Mouse (Mus musculus) embryonic facial prominence, embryonic 11.5 days (tissue): ENCODE results near the gene Dnajb8. TPM values are rescaled to one million over a fixed set of nuclear protein-coding genes. Genes with fewer than 3 reads are reported as not detected.

Experiments used
- ATAC-seq: fragments of 200-750 bp; cut with Nextera tagmentation; replicated peaks from 2 replicates; pipeline ENCODE4 v1.8.0; 2017; ENCODE audit warnings: low read depth; ENCODE audit not compliant: insufficient number of reproducible peaks, low FRiP score, low TSS enrichment
- DNase-seq: peaks from one replicate; pipeline ENCODE4 v3.0.0-alpha.2; 2015; ENCODE audit warnings: low spot score
- H3K27ac ChIP-seq: fragments of 300-500 bp; sonication (generic); replicated peaks from 2 replicates; pipeline ENCODE4 v1.5.1; 2014; ENCODE audit warnings: mild to moderate bottlenecking, low read depth, low read length, control low read depth
- H3K27me3 ChIP-seq: fragments of 300-500 bp; sonication (generic); 2 replicates; pipeline ENCODE4 v1.6.1; 2014; ENCODE audit warnings: mild to moderate bottlenecking, low read length, moderate library complexity, mixed read lengths; ENCODE audit not compliant: control insufficient read depth, insufficient read depth
- H3K36me3 ChIP-seq: fragments of 300-500 bp; sonication (generic); replicated peaks from 2 replicates; pipeline ENCODE4 v1.6.1; 2014; ENCODE audit warnings: low read depth, mild to moderate bottlenecking, low read length, moderate library complexity, mixed read lengths; ENCODE audit not compliant: control insufficient read depth, insufficient read depth
- H3K4me1 ChIP-seq: fragments of 300-500 bp; sonication (generic); 2 replicates; pipeline ENCODE4 v1.6.1; 2014; ENCODE audit warnings: low read length, mixed read lengths; ENCODE audit not compliant: control insufficient read depth, insufficient read depth
- H3K4me2 ChIP-seq: fragments of 300-500 bp; sonication (generic); 2 replicates; pipeline ENCODE4 v1.6.1; 2014; ENCODE audit warnings: low read depth, mild to moderate bottlenecking, control low read depth, low read length, moderate library complexity
- H3K4me3 ChIP-seq: fragments of 300-500 bp; sonication (generic); 2 replicates; pipeline ENCODE4 v1.5.1; 2014; ENCODE audit warnings: low read depth, low read length, control low read depth
- H3K9ac ChIP-seq: fragments of 300-500 bp; sonication (generic); replicated peaks from 2 replicates; pipeline ENCODE4 v1.6.1; 2014; ENCODE audit warnings: mild to moderate bottlenecking, control low read depth, low read length
- H3K9me3 ChIP-seq: fragments of 300-500 bp; sonication (generic); replicated peaks from 2 replicates; pipeline ENCODE4 v1.6.1; 2016; ENCODE audit warnings: mild to moderate bottlenecking, low read length, inconsistent platforms, mixed read lengths; ENCODE audit not compliant: control insufficient read depth
- WGBS: fragments of 180-500 bp; shearing (Covaris S2); extraction: QIAGEN DNeasy Blood & Tissue Kit; methylation state at CpG from one replicate; pipeline ENCODE4 v1.1.7; 2014; 5-methylcytosine and 5-hydroxymethylcytosine counted together
- polyA plus RNA-seq: library from polyadenylated mRNA; unstranded; fragments of >200 nt; fragmentation: Nextera tagmentation; extraction: Ambion mirVana; gene quantifications from 2 replicates; pipeline ENCODE4 v1.2.1, GENCODE M21; 2014

The Dnajb8 gene
- polyA plus RNA-seq, 1 experiment from 2014 or later = not detected

DNA sequence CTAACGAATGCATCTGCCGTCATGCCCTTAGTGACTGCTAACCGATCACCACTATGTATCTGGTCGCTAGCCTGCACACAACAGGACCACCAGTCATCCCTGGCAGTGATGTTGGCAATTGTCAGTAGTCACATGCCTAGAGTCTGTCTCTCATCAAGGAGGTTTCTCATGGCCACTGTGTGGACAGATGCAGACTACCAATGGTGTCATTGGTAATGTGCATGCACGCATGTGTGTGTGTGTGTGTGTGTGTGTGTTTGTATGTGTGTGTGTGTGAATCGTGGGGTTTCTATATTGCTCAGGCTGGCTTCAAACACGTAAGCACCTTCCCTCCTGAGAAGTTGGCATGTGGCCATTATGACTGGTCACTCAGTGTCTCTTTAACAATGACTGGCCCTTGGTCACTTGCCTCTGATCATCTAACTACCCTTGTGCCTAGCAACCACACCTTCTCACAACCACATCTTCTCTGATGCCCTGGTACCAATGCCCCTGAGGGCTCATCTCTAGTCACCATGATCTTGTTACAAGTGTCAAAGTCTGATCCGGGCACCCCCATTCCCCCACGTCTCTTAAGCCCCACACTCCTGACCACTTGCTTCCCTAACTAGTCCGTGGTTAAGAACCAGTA is 14.6 kb upstream of the Dnajb8 start:
- H3K9ac ChIP-seq = no peak overlapping the region
- no peak for DNase-seq
- peaks cover 20% of the 10 kb centered on the region for H3K27me3 ChIP-seq
- peaks cover 3% of the 10 kb centered on the region for H3K4me1 ChIP-seq
- H3K27ac ChIP-seq = no peak overlapping the region
- H3K36me3 ChIP-seq = no peaks in the 10 kb centered on the region
- 85% methylated on average over 10 of the region's 10 CpGs for WGBS
- H3K4me3 ChIP-seq = no peak overlapping the region
- no peak overlapping the region for H3K4me2 ChIP-seq
- no peak for ATAC-seq
- no peaks in the 10 kb centered on the region for H3K9me3 ChIP-seq

DNA sequence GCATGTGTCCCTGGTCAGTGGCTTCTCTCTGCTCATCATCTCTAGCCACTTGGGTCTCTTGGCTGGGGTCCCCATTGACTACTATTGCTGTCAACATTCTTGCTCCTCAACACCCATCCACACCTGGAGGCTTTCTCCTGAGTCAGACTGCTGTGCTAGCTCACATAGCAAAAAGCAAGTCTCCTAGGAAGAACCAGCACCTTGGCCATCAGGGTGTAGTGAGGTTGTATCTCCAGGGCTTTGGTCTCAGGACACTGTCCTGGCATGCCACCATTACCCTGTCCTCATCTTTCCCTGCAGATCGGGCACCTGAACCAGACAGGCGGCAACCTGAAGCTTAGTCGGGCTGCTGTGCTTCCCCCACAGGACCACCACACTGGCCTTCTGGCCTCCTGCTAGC is 13.7 kb upstream of the Dnajb8 start:
- peaks cover 20% of the 10 kb centered on the region for H3K27me3 ChIP-seq
- H3K27ac ChIP-seq = no peak overlapping the region
- no peaks in the 10 kb centered on the region for H3K9me3 ChIP-seq
- H3K4me2 ChIP-seq = no peak overlapping the region
- H3K9ac ChIP-seq = no peak overlapping the region
- WGBS = 91% methylated on average over 3 of the region's 3 CpGs
- DNase-seq (no peak), ATAC-seq (no peak)
- H3K4me1 ChIP-seq = peaks cover 2% of the 10 kb centered on the region
- no peak overlapping the region for H3K4me3 ChIP-seq
- H3K36me3 ChIP-seq = no peaks in the 10 kb centered on the region

DNA sequence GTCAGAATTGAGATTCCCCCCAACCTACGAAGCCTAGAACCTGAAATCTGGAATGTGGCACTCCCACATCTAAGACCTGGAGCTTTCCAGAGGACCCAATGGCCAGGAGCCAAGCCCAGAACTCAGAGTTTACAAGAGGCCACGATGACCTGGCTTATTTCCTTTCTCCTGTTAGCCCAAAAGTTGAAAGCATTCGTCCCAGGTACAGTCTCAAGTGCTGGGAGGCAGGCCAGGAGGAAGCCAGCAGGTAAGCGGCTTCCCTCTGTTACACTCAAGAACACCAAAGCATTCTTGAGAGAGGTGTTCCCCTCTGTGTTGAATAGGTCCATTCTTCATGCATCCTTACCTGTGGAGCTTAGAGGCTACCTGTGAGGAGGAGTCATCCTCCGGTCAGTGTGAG is 12.6 kb upstream of the Dnajb8 start:
- Histone ChIP-seq H3K4me3 (no peak overlapping the region), H3K9me3 (no peaks in the 10 kb centered on the region), H3K27ac (no peak overlapping the region), H3K4me2 (no peak overlapping the region), H3K36me3 (no peaks in the 10 kb centered on the region), H3K27me3 (peaks cover 11% of the 10 kb centered on the region), H3K4me1 (no peaks in the 10 kb centered on the region), H3K9ac (no peak overlapping the region)
- WGBS = 79% methylated on average over 5 of the region's 5 CpGs
- ATAC-seq (no peak), DNase-seq (no peak)

DNA sequence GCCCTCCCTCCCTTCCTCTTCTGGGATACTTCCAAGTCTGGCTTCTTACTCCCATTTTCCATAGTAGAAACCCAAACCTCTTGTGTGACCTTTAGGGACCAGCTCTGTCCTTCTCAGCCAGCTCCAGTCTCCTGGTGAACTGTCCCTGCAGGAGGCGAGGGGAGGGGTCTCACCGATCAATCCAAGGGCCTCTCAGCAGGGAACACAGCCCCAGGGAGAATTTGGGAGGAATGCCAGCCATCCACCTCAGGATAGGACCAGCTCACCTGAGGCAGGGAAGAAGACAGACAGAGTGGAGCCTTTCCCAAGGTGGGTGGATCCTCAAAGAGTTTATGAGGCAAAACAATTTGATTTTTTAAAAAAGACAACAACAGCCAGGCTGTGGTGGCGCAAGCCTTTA is 11.9 kb upstream of the Dnajb8 start:
- ATAC-seq = no peak
- H3K27me3 ChIP-seq = peaks cover 4% of the 10 kb centered on the region

DNA sequence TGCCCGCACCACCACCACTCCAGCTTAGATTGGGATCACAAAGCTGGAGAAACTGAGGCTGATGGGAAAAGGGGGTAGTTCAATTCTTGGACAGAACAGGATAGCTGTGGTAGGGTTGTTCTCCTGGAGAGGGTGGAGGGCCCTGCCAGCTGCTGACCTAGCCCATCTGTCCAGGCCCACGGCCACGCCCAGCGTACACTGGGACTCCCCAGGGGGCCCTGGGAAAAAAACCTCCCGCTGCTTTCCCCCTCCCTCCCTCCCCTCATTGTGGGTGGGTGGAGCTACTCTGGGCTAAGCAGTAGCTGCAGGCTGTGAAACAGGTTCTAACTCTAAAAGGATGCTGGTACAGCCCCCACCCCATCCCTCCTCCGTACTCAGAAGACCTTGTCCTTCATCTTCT is 6.3 kb upstream of the Dnajb8 start:
- no peak overlapping the region for H3K4me3 ChIP-seq
- no peaks in the 10 kb centered on the region for H3K9me3 ChIP-seq
- no peaks in the 10 kb centered on the region for H3K4me1 ChIP-seq
- H3K27ac ChIP-seq = no peak overlapping the region
- 37% methylated on average over 6 of the region's 6 CpGs for WGBS
- no peak overlapping the region for H3K9ac ChIP-seq
- DNase-seq = no peak
- no peak overlapping the region for H3K4me2 ChIP-seq
- ATAC-seq = no peak
- H3K36me3 ChIP-seq = no peaks in the 10 kb centered on the region
- H3K27me3 ChIP-seq = no peaks in the 10 kb centered on the region

More for the DNA sequence above, 11.9 kb upstream of the Dnajb8 start:
- 62% methylated on average over 3 of the region's 3 CpGs for WGBS
- Histone ChIP-seq H3K9me3 (no peaks in the 10 kb centered on the region), H3K9ac (no peak overlapping the region), H3K4me2 (no peak overlapping the region), H3K27ac (no peak overlapping the region), H3K4me3 (no peak overlapping the region), H3K36me3 (no peaks in the 10 kb centered on the region), H3K4me1 (no peaks in the 10 kb centered on the region)
- DNase-seq = no peak

DNA sequence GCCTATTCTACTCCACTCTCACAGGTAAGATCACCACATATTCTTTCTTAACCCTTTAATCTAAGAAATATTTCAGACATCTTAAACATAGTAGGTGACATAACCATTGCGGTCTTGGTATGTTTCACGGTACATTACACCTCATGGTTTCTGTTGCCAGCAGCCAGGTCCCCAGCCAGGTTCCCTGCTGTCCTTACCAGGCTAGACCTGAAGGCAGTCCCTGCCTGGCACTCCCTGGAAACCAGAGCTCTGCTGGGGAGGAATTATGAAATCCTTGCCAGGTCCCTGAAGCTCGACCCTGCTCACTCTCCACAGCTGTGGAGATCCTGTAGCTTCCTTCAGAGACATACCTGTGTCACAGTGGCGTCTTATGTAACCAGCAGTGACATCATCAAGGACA is 5.9 kb upstream of the Dnajb8 start:
- Histone ChIP-seq H3K4me2 (no peak overlapping the region), H3K27me3 (no peaks in the 10 kb centered on the region), H3K4me3 (no peak overlapping the region), H3K27ac (no peak overlapping the region), H3K9me3 (no peaks in the 10 kb centered on the region), H3K36me3 (no peaks in the 10 kb centered on the region), H3K4me1 (no peaks in the 10 kb centered on the region), H3K9ac (no peak overlapping the region)
- DNase-seq (no peak), ATAC-seq (no peak)
- WGBS = 72% methylated on average over 4 of the region's 4 CpGs

DNA sequence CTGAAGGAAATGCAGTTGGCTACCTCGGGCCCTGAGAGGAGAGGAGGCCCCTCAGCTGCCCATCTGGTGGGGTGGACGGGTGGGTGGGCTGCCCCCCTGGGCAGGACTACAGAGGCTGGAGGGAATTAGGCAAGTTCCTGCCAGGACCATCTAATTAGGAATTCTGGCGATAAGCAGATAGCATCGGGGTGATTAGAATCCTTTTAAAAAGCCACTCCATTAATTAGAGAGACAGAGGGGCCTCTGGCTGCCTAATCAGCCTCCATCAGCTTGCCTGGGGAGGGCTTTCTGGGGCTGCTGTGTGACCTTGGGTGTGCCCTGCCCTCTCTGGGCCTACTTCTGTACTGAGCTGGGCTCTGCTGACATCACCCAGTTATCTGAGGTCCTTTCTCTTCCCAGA is 3.0 kb upstream of the Dnajb8 start:
- Histone ChIP-seq H3K27ac (no peak overlapping the region), H3K9ac (no peak overlapping the region), H3K36me3 (no peaks in the 10 kb centered on the region), H3K27me3 (no peaks in the 10 kb centered on the region), H3K4me2 (no peak overlapping the region), H3K4me3 (no peak overlapping the region), H3K4me1 (no peaks in the 10 kb centered on the region), H3K9me3 (no peaks in the 10 kb centered on the region)
- ATAC-seq (no peak), DNase-seq (no peak)
- 33% methylated on average over 4 of the region's 4 CpGs for WGBS

DNA sequence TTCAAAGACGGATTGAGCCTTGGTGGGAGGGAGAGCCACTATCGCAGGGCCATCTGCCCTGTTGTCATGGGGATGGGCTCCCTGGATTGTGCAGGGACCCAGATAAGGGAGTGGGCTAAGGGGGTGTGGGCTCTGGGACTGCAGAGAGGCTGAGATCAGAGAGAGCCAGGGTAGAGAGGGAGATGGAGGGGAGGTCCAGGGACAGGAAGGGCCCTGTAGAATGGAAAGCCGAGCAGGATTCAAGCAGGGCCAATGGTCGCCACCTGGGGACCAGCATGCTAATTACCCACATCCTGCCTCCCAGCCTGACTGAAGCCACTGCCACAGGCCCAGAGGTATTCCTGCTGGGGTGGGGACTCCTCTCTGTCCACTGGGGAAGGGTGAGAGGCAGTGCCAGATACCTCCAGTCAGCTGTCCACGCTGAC is 4.5 kb downstream of the Dnajb8 start:
- no peaks in the 10 kb centered on the region for H3K27me3 ChIP-seq
- 16% methylated on average over 5 of the region's 5 CpGs for WGBS
- H3K4me1 ChIP-seq = peaks cover 3% of the 10 kb centered on the region; the same call in 1 of the 2 replicates
- no peak overlapping the region for H3K4me2 ChIP-seq
- DNase-seq (no peak), ATAC-seq (peak; percentile 52; the same call in 1 of the 2 replicates)
- H3K27ac ChIP-seq = no peak overlapping the region
- H3K4me3 ChIP-seq = no peak overlapping the region
- no peaks in the 10 kb centered on the region for H3K9me3 ChIP-seq
- H3K9ac ChIP-seq = no peak overlapping the region
- H3K36me3 ChIP-seq = no peaks in the 10 kb centered on the region
